Mouse (Mus musculus) small intestine, adult 2 months (tissue): ENCODE measurements around the gene Aspscr1. TPM values are rescaled to one million over a fixed set of nuclear protein-coding genes. Genes with fewer than 3 reads are reported as not detected.
"Not testable (repeated sequence)": the region's sequence is repeated elsewhere in the genome, so short reads cannot be mapped to it uniquely, and the experiment has no call there.

Source experiments
- H3K27ac ChIP-seq: fragments of 200-500 bp; 2 replicates; pipeline ENCODE4 v1.5.1; 2012; ENCODE audit warnings: low read depth, low read length, control low read depth, inconsistent platforms; ENCODE audit not compliant: insufficient read depth
- H3K27me3 ChIP-seq: fragments of 200-500 bp; 2 replicates; pipeline ENCODE4 v1.6.1; 2012; ENCODE audit warnings: mild to moderate bottlenecking, moderate library complexity, low read length, inconsistent platforms; ENCODE audit not compliant: control insufficient read depth, insufficient read depth
- H3K36me3 ChIP-seq: fragments of 200-500 bp; 2 replicates; pipeline ENCODE4 v1.6.1; 2012; ENCODE audit warnings: mild to moderate bottlenecking, low read length, control low read depth, inconsistent platforms; ENCODE audit not compliant: control insufficient read depth, insufficient read depth
- H3K4me1 ChIP-seq: fragments of 200-500 bp; 2 replicates; pipeline ENCODE4 v1.6.1; 2012; ENCODE audit warnings: low read length, inconsistent platforms, mixed read lengths; ENCODE audit not compliant: control insufficient read depth, insufficient read depth, insufficient read length
- H3K4me3 ChIP-seq: fragments of 200-500 bp; 2 replicates; pipeline ENCODE4 v1.5.1; 2012; ENCODE audit warnings: low read depth, mild to moderate bottlenecking, control low read depth, inconsistent platforms, low read length, moderate library complexity
- CTCF ChIP-seq: fragments of 200-500 bp; IDR thresholded peaks from 2 replicates; pipeline ENCODE4 v1.5.1; 2012; ENCODE audit warnings: low read depth, mild to moderate bottlenecking, control low read depth, inconsistent platforms, low read length, moderate library complexity, mixed read lengths; ENCODE audit not compliant: insufficient replicate concordance, insufficient read length; ENCODE audit errors: extremely low read depth
- POLR2A ChIP-seq: fragments of 200-500 bp; IDR thresholded peaks from 2 replicates; pipeline ENCODE4 v1.6.1; 2012; ENCODE audit warnings: low read depth, mild to moderate bottlenecking, control low read depth, inconsistent platforms, low read length, moderate library complexity
- WGBS: fragments of 180-500 bp; shearing (Covaris S2); methylation state at CpG from one replicate; pipeline ENCODE4 v1.1.7; 2018; 5-methylcytosine and 5-hydroxymethylcytosine counted together
- polyA plus RNA-seq: library from polyadenylated mRNA; depleted of rRNA; stranded (reverse); fragments of >200 nt; gene quantifications from 2 replicates; pipeline ENCODE4 v1.2.3, GENCODE M21; 2012

Aspscr1 gene
- polyA plus RNA-seq, 1 experiment: 138 TPM

DNA sequence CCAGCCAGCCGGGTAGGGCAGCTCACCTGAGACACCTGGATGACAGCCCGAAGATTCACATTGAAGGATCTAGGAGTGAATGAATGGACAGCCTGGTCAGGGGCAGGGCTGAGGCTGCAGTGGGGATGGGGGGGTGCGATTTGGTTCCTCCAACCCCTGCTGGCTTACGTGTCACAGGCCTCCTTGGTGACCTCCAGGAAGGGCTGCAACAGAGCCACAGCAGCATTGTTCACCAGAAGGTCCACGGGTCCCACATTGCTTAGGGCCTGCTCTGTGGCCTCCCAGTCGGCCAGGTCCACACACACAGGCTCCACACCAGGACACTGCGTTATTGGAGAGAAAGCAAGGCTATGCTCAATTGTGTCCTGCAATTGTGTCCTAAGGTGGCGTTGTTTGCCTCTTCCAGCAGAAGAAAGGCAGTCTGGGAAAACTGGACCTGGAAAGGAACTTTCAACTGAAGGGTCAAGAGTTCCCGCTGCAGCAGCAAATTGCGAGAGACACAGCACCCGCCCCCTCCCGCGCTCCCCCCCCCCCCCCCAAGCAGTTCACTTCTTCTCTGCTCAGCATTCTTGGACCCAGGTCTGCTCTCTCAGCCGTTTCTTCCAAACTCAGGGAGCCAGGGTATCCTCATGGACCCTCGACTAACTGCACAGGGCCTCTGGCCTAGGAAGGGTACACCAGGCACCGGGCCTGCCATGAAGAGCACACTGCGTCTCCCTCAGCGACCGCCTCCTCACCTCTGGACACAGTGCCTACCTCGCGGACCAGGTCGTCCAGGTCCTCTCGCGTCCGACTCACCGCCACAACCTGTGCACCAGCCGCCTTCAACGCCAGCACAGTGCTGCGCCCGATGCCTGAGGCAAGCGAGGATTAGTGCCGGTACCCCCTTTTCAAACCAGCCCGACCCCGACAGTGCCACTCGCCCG lies 53.7 kb downstream of the Aspscr1 start:
- WGBS: 19% methylated on average over 36 of the region's 36 CpGs
- Histone ChIP-seq H3K36me3 (0 out of 2 replicates have a peak, but pooled peaks cover 2% of the 10 kb centered on the region), H3K4me3 (peak overlapping the region; percentile 90), H3K4me1 (peaks cover 17% of the 10 kb centered on the region), H3K27me3 (no peaks in the 10 kb centered on the region), H3K27ac (0 out of 2 replicates have a peak overlapping the region, but pooled peaks have one; percentile 16)
- no peak for TF ChIP-seq POLR2A
- TF ChIP-seq CTCF: no peak

DNA sequence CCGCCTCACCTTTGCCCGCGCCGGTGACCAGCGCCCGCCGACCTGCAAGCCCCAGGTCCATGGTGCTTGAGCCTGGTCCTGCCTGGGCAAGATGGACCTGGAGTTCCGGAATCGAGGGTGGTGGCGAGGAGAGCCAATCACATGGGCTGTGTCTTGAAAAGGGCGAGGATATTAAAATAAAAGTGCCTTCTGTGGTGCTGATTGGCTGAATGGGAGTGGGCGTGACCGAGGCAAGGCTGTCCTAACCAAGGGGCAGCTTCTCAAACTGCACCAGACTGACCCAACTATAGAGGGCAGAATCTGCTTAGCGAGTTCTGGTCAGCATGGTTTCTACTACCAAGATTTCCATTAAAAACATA lies 54.4 kb downstream of the Aspscr1 start, which contains the start of gene Dcxr:
Gene Dcxr, minus strand, starts transcription at position 113 of the 359 bp plus-strand sequence.
- TF ChIP-seq CTCF (peak; percentile 42; the same call in 1 of the 2 replicates), POLR2A (no peak; the same call in 1 of the 2 replicates)
- WGBS: 2% methylated on average over 14 of the region's 14 CpGs
- 0 out of 2 replicates have a peak within 1 kb of the TSS, but pooled peaks have one; percentile 16 for H3K27ac ChIP-seq

DNA sequence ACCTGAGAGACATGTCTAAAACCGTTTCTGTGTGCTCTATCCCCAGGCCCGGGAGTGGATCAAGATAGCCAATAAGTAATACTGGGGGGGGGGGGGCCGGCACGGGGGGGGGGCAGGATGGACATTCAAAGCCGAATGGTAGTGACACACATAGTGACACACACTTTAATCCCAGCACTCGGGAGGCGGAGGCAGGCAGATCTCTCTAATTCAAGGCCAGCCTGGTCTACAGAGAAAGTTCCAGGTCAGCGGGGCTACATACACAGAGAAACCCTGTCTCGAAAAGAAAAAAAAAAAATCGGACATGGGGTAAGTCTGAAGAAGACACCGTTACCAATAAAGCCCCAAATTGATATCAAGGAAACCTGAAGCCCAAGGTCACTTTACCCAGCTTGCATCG lies 54.8 kb downstream of the Aspscr1 start:
- H3K36me3 ChIP-seq: 0 out of 2 replicates have a peak, but pooled peaks cover 2% of the 10 kb centered on the region
- WGBS: 43% methylated on average over 12 of the region's 12 CpGs
- H3K27me3 ChIP-seq: no peaks in the 10 kb centered on the region
- TF ChIP-seq CTCF (no peak), POLR2A (no peak)
- H3K4me1 ChIP-seq: peaks cover 9% of the 10 kb centered on the region
- H3K27ac ChIP-seq: no peak overlapping the region
- H3K4me3 ChIP-seq: no peak overlapping the region

More for the DNA sequence above, 54.4 kb downstream of the Aspscr1 start, which contains the start of gene Dcxr:
- H3K27me3 ChIP-seq: no peaks in the 10 kb centered on the region
- H3K36me3 ChIP-seq: 0 out of 2 replicates have a peak, but pooled peaks cover 2% of the 10 kb centered on the region
- peak within 1 kb of the TSS; percentile 90 for H3K4me3 ChIP-seq
- H3K4me1 ChIP-seq: peaks cover 10% of the 10 kb centered on the region

DNA sequence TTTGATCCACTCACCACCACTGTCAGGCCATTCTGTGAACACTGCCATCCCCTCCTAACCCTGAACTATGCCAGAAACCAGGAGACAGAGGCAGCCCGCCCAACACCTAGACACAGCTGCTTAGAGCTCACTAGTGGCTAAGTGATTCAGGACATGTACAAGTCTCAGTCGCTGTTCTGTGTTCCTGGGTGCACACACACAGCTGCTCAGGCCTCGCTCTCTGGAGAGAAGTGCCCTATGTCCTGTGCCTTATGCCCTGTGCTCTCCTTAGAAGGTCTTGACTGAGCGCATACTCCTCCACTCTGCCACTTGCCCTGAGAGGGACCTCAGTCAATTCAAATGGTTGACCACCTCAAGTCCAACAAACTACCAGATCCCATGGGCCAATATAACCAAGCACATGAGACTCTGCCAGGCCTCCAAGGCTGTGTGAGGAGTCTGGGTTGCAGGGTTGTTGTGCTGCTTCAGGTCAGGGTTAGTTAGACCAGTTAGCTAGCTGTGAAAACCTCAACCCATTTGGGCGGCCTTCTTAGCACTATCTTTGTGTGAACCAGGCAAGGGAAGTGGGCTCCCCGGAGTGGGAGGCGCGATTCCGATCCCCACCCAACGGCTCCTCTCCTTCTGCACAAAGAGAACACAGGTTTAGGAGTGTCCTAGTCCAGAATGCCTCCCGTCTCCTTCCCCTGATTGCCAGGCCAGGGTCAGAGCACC lies 55.9 kb downstream of the Aspscr1 start:
- Histone ChIP-seq H3K4me1 (peaks cover 9% of the 10 kb centered on the region), H3K27ac (no peak overlapping the region), H3K36me3 (0 out of 2 replicates have a peak, but pooled peaks cover 2% of the 10 kb centered on the region), H3K4me3 (no peak overlapping the region), H3K27me3 (no peaks in the 10 kb centered on the region)
- no peak for TF ChIP-seq CTCF
- WGBS: 88% methylated on average over 11 of the region's 11 CpGs

DNA sequence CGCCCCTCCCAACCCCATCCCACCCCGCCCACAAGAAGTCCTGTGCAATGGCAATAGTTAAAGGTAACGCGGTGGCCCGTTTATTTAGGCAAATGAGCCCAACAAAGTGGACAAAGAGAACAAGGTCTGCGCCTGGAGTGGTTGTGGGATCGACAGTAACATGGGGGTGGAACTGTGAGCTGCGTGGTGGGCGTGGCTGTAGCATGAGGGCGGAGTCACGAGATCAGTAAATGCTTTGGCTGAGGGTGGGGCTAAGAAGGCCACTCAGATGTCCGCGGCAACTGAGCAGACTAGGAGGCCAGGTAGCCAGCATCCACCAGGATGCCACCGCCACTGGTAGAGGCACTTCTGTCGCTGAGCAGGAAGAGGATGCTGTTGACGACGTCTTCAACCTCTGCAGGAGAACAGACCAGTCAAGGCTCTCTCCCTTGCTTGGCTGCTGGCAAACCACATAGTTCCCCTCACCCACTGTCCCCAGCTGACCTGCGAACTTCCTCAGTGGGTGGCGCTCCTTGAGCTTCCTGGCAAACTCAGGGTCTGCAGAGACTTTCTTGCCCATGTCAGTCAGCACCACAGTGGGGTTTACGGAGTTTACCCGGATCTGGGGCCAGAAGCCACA lies 56.8 kb downstream of the Aspscr1 start:
- not testable (repeated sequence) for H3K4me1 ChIP-seq, H3K27me3 ChIP-seq, H3K27ac ChIP-seq, H3K36me3 ChIP-seq
- WGBS: 5% methylated on average over 18 of the region's 21 CpGs
- peak overlapping the region; percentile 9; the same call in 1 of the 2 replicates for H3K4me3 ChIP-seq

DNA sequence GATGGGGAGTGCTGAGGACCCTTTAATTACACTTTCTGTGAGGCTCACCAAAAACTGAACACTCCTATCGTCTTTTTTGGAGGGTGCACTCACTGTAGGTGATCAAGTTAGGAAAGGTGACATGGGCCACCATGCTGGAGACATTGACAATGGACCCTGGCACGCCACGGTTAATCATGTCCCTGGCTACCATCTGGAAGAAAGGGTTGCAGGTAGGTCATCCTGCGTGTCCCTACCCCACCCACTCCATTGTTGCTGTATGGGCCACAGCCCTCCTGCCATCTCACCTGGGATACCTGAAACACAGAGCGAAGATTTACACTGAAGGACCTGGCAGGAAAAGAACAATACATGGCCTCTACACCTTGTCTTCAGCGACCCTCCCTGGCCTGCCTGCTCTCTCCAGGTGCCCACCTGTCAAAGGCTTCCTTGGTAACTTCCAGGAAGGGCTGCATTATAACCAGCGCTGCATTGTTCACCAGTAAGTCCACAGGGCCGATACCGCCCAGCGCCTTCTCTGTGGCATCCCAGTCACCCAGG lies 57.6 kb downstream of the Aspscr1 start:
- Histone ChIP-seq H3K4me1 (peaks cover 9% of the 10 kb centered on the region), H3K27me3 (no peaks in the 10 kb centered on the region; the same call in 1 of the 2 replicates), H3K27ac (no peak overlapping the region), H3K4me3 (no peak overlapping the region), H3K36me3 (0 out of 2 replicates have a peak, but pooled peaks cover 2% of the 10 kb centered on the region)
- TF ChIP-seq POLR2A (no peak), CTCF (no peak)
- WGBS: 91% methylated on average over 10 of the region's 10 CpGs
